Mouse (Mus musculus) layer of hippocampus, postnatal 10 days (tissue): ENCODE measurements at regions not wholly inside any gene's neighbourhood (a gene's known extent, or its start where the extent isn't known, plus 50 kb on each side); places are given as distances from the start of the nearest gene placed in this dataset.
A peak's percentile ranks its signal among the peaks of the same experiment; 100 is the strongest.

Experiments used
- DNase-seq, 2 experiments: peaks; one replicate each; pipeline ENCODE4 v3.0.0; 2021; ENCODE audit warnings: low spot score in 2 of 2

DNA sequence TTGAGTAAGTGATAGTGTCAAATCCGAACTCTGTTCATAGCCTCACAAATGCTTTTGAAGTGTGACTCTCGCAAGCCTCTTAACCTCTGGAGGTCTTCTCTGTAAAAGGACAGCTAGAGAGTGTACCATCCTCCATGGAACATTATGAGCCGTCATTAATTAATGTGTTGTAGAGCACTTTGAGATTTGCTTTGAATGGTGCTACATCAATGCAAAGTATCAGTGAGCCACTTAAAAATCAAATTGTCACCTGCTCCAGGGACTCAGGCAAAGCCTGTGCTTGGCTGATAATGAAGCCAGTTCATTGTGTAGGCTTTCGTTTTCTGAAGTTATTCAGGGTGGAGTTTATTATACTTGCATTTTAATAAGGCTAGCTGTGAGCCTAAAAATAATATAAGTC, 801.8 kb upstream of the B3galt2 start:
- DNase-seq = no peak

- DNase-seq = no peak
These were observed 773.3 kb upstream of the B3galt2 start for GRCm38 (mm10) chr1:142867024-142867700.

- DNase-seq = no peak
These were observed 748.6 kb upstream of the B3galt2 start for GRCm38 (mm10) chr1:142891842-142892241.

DNA sequence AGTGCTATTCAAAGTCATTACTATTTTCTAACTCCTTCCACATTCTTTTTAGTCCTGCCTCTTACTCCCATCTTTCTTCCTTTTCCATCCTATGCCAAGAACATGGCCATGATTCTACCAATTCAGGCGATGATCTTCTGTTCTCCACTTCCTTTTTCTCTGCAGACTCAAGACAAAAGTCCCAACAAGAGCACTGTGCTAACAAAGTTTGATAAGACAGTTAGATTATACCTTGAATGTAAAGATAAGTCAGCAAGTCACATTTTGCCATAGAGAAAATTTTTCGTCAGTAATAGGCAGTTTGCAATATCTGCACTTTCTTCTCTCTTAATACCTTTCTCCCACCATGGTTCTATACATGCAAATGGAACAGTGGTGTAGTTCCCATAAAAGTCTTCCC, 747.3 kb upstream of the B3galt2 start:
- DNase-seq = no peak

- no peak for DNase-seq
These were observed 746.3 kb upstream of the B3galt2 start for GRCm38 (mm10) chr1:142894145-142894544.

- no peak for DNase-seq
These were observed 745.4 kb upstream of the B3galt2 start for GRCm38 (mm10) chr1:142895081-142895480.

DNA sequence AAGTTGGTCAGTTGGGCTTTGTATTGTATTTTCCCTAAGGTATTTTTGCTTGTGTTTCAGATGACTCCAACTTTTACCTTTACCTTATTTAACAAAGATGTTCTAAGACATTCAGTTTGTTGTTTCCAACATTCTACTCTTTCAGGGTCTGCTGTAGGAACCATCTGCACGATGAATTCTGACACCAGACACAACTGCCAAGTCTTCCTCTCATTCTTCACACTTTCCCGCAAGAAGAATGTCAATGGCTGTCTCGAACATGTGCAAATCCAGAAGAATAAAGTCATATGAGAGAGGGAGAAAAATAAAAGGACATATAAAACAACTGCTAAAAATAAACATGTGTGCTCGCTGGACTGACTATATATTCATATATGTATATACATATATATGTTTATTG, 730.6 kb upstream of the B3galt2 start:
- DNase-seq = no peak

DNA sequence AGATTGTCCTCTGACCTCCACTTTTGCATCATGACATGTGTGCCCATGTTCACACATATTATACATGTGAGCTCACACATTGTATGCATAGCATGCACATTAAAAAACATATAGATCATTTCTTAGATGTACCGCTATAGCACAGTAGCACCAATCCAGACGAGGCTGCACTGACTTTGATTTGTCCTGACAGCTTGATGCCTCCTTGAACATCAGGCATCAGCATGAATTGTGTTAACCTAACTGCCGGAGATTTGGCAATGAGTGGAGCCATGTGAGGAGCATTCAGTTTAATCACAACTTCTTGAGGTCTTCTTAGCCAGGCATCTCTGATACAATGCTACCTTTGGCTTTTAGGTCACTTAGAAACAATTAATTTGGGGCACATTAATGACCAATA, 683.8 kb upstream of the B3galt2 start:
- DNase-seq = no peak

DNA sequence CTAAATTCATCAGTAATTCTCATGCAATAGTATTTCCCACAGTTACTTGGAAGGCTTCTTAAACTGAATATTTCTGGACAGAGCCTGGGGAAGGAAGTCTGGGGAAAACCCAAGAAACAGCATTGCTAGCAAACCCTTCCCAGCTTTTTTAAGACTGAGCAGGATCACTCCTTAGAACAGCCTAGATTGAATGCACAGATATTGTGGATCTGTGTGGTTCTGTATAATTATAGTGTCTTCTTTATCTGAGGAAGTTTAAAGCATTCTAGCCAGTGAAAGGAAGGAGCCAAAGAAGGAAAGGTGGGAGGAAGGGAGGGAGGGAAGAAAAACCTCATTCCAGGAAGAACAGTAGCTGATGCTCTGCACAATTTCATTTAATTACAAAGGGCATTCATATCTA, 669.0 kb upstream of the B3galt2 start:
- no peak for DNase-seq

- DNase-seq = no peak
These were observed 667.1 kb upstream of the B3galt2 start for GRCm38 (mm10) chr1:142973387-142973786.

DNA sequence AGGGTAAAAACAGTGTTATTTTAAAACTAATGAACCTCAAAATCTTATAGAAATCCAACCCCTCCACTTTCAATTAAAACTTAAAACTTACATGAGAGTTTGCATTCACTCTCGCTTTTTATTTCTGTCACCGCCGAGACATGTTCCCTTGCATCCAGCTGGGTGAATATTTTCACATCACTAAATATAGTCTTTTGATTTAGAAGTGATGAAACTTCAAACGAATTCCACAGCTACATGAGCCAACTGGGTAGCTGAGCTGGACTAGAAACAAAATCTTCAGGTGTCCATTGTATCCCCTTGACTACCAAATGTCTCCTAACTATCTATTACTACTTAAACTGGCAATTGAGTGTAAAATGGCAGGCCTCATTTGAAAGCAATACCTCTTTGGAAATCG, 657.5 kb upstream of the B3galt2 start:
- DNase-seq = no peak

DNA sequence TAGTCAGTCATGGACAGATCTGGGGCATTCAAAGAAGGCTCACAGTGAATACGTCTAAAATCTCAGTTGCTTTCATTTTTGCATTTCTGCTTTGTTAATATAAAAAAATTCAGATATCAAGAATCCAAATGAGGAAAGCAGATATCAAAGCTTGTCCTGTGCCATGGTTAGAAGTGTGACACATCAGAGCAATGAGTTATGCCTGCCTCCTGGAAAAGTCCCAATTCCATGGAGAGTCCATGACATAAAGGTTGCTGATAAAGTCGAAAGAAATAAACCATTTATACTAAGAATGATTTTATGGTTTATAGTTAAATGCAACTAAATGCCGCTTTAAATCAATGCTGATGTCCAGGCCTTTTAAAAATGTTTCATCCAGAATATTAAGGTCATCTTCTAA, 656.8 kb upstream of the B3galt2 start:
- DNase-seq = no peak

- no peak for DNase-seq
These were observed 654.9 kb upstream of the B3galt2 start for GRCm38 (mm10) chr1:142985516-142985915.

GRCm38 (mm10) chr1:143000216-143000615, 640.2 kb upstream of the B3galt2 start:
- DNase-seq = no peak

- DNase-seq = no peak
These were observed 639.4 kb upstream of the B3galt2 start for GRCm38 (mm10) chr1:143001112-143001511.

GRCm38 (mm10) chr1:143006045-143006444, 634.4 kb upstream of the B3galt2 start:
- DNase-seq = no peak

DNA sequence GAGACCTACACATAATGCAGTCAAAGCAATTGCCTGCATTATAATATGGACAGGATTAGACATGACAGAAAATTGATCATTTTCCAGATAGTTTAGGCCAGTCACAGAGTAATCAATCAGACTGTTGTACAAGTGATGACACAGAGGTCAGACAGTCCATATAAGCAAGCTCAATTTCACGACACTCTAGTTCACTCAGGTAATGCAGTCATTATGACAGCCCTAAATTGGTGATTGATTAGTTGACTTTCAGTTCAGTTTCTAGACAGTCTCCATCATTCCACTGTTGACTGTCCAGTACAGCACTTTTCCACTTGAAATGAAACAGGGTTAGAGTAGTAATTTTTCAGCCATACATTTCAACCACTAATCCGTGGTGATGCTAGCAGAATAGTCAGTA, 620.5 kb upstream of the B3galt2 start:
- no peak for DNase-seq

GRCm38 (mm10) chr1:143053161-143053560, 587.3 kb upstream of the B3galt2 start:
- no peak for DNase-seq

DNA sequence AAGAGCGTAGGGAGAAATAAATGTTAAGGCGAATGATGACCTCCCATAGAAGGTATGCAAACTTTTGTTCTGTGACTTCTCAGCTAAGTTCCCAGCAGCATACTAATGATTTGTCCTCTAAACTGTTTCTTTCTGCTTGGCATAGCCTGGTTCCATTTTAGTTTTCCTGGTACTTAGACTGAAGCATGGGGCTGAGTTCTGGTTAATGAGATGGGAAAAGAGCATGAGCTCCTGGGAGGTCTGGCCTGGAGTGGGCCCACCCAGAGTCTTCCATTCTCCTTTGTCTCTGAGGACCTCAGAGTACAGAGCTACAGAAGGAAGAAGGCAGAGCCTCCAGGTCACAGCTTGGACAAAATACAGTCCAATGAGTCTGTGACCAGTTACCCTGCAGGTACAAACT, 586.9 kb upstream of the B3galt2 start:
- peak; percentile 12 to 35 for DNase-seq

- DNase-seq = no peak
These were observed 585.9 kb upstream of the B3galt2 start for GRCm38 (mm10) chr1:143054451-143055024.

GRCm38 (mm10) chr1:143060698-143061576, 579.5 kb upstream of the B3galt2 start:
- no peak for DNase-seq

- no peak for DNase-seq
These were observed 575.0 kb upstream of the B3galt2 start for GRCm38 (mm10) chr1:143065493-143065892.
